Mouse (Mus musculus) liver, embryonic 15.5 days (tissue): ENCODE data around the gene Gatad2a. TPM values are rescaled to one million over a fixed set of nuclear protein-coding genes. Genes with fewer than 3 reads are reported as not detected.

Experiments used
- ATAC-seq: fragments of 200-750 bp; cut with Nextera tagmentation; 2 replicates; pipeline ENCODE4 v1.8.0; 2017; ENCODE audit warnings: moderate number of reproducible peaks, mild to moderate bottlenecking, moderate library complexity; ENCODE audit not compliant: insufficient read depth
- H3K27ac ChIP-seq: fragments of 300-500 bp; sonication (generic); replicated peaks from 2 replicates; pipeline ENCODE4 v1.5.1; 2015; ENCODE audit warnings: mild to moderate bottlenecking, inconsistent platforms
- H3K27me3 ChIP-seq: fragments of 300-500 bp; sonication (generic); 2 replicates; pipeline ENCODE4 v1.6.1; 2015; ENCODE audit warnings: mild to moderate bottlenecking, inconsistent platforms
- H3K36me3 ChIP-seq: fragments of 300-500 bp; sonication (generic); replicated peaks from 2 replicates; pipeline ENCODE4 v1.6.1; 2015; ENCODE audit warnings: moderate library complexity, mild to moderate bottlenecking, inconsistent platforms
- H3K4me1 ChIP-seq: fragments of 300-500 bp; sonication (generic); replicated peaks from 2 replicates; pipeline ENCODE4 v1.6.1; 2015; ENCODE audit warnings: inconsistent platforms
- H3K4me2 ChIP-seq: fragments of 300-500 bp; sonication (generic); 2 replicates; pipeline ENCODE4 v1.6.1; 2015; ENCODE audit warnings: moderate library complexity, mild to moderate bottlenecking, inconsistent platforms
- H3K4me3 ChIP-seq: fragments of 300-500 bp; sonication (generic); replicated peaks from 2 replicates; pipeline ENCODE4 v1.5.1; 2015; ENCODE audit warnings: mild to moderate bottlenecking, inconsistent platforms
- H3K9ac ChIP-seq: fragments of 300-500 bp; sonication (generic); 2 replicates; pipeline ENCODE4 v1.6.1; 2015; ENCODE audit warnings: moderate library complexity, mild to moderate bottlenecking, inconsistent platforms
- H3K9me3 ChIP-seq: fragments of 300-500 bp; sonication (generic); replicated peaks from 2 replicates; pipeline ENCODE4 v1.6.1; 2016; ENCODE audit warnings: inconsistent platforms
- WGBS: fragments of 180-500 bp; shearing (Covaris S2); methylation state at CpG from one replicate; pipeline ENCODE4 v1.1.7; 2015; ENCODE audit warnings: mixed read lengths; ENCODE audit not compliant: insufficient replicate concordance; 5-methylcytosine and 5-hydroxymethylcytosine counted together
- polyA plus RNA-seq: library from polyadenylated mRNA; unstranded; fragments of >200 nt; fragmentation: Nextera tagmentation; extraction: Ambion mirVana; gene quantifications from 2 replicates; pipeline ENCODE4 v1.2.1, GENCODE M21; 2015

Gatad2a gene
- 28.0 and 32.2 TPM in 2 replicates for polyA plus RNA-seq

DNA sequence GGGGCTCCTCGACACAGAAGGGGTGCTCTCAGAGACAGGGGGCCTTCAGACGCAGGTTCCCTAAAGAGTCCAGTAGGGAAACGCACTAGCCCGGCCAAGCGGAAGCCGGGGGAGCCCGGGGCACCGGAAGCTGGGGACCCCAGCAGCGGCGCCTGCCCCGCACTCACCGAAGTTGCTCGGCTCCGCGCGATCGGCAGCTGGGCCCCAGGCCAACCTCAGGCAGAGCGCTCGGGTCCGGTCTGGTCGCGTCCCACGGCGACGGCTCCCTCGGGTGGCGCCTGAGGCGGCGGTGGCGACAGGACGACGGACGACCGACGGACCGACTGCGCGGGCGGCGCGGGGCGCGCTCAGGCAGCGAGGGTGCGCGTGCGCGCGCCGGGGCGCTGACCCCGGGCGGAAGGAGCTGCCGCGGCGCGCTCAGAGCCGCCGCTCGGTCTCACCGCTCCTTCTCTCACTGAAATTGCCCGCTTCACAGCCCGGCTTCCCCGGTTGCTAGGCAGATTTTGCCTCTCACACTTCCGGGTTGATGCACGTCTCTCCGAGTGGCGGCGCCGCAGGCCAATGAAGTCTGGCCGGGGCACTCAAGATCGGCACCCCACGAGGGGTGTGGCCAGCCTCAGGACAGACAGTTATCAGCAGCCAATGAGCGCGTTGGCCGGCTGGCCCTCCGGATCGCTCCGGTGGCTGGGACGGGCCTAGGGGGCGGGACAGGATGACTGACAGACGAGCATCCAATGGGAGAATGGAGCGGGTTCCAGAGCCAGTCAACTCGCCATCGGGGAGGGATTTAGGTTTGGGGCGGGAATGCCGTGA lies at the start of gene Gatad2a:
Gene Gatad2a (minus strand): TSS at position 609 of the 813 bp plus-strand sequence.
- under 1% methylated on average over 87 of the region's 87 CpGs for WGBS
- peaks cover 44% of the 10 kb centered on the region for H3K4me1 ChIP-seq
- H3K4me3 ChIP-seq = peak within 1 kb of the TSS; percentile 86
- H3K9me3 ChIP-seq = no peaks in the 10 kb centered on the region
- H3K27ac ChIP-seq = peak within 1 kb of the TSS; percentile 96
- peak; percentile 96 for ATAC-seq
- peak within 1 kb of the TSS; percentile 92 for H3K9ac ChIP-seq
- H3K27me3 ChIP-seq = no peaks in the 10 kb centered on the region
- H3K4me2 ChIP-seq = peak within 1 kb of the TSS; percentile 96
- H3K36me3 ChIP-seq = peaks cover 14% of the 10 kb centered on the region

- no peak for ATAC-seq
- Histone ChIP-seq H3K36me3 (peaks cover 16% of the 10 kb centered on the region; the same call in 1 of the 2 replicates), H3K27me3 (no peaks in the 10 kb centered on the region), H3K27ac (no peak overlapping the region), H3K4me3 (peak overlapping the region; percentile 99), H3K9ac (peak overlapping the region; percentile 97; the same call in 1 of the 2 replicates), H3K4me1 (peaks cover 46% of the 10 kb centered on the region), H3K9me3 (no peaks in the 10 kb centered on the region), H3K4me2 (peak overlapping the region; percentile 94)
- WGBS = 71% methylated on average over 5 of the region's 5 CpGs
Observed at GRCm38 (mm10) chr8:70043996-70044395, 47.8 kb upstream of the Gatad2a start.

DNA sequence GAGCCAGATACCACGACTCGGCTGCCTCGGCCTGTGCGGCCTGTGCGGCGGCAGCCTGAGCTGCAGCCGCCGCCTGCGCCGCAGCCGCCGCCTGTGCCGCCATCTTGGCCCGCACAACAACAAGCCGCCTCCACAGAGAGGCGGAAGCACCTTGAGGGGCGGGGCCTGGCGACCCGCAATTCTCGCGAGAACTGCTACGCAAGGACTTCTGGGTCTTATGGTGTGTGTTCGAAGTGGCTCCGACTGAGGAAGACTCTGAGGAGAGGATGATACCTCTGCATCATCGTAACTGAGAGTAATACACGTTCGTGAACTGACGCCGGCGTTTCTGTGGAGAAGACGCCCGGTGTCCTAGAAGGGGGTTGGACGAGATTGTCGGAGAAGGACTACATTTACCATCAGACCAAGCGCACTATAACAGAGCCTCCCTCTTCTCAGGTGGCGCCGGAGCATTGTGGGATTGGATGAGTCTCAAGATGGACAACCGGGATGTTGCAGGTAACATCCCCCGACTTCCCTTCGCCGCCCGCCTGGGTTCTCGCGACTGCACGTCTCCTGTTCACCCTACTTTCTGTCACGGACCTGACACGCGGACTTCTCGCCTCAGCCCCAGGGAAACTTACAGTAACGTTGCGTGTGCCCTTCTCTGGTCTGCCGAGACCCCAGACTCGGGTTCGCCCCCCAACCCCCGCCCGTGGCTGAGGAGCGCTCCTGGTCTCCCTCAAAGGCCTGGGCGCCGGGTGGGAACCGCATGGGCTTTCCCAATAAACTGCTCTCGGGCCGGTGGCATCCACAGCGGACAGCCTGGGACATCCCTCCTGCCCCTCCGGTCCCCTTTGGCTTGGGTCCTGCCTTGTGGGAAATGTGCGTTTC lies 46.6 kb upstream of the Gatad2a start, which contains the start of the genes Mau2 and Sugp1:
Gene Mau2 (minus strand): TSS at position 152 of the 873 bp plus-strand sequence.
Gene Sugp1 (plus strand): TSS at position 231 of the 873 bp plus-strand sequence.
- H3K4me1 ChIP-seq = peaks cover 57% of the 10 kb centered on the region
- H3K36me3 ChIP-seq = 0 out of 2 replicates have a peak, but pooled peaks cover 8% of the 10 kb centered on the region
- H3K9ac ChIP-seq = peak within 1 kb of the TSS; percentile 97
- peak within 1 kb of the TSS; percentile 89 for H3K27ac ChIP-seq
- H3K27me3 ChIP-seq = no peaks in the 10 kb centered on the region
- ATAC-seq = peak; percentile 92
- WGBS = under 1% methylated on average over 65 of the region's 65 CpGs
- no peaks in the 10 kb centered on the region for H3K9me3 ChIP-seq
- H3K4me2 ChIP-seq = peak within 1 kb of the TSS; percentile 94
- H3K4me3 ChIP-seq = peak within 1 kb of the TSS; percentile 99

DNA sequence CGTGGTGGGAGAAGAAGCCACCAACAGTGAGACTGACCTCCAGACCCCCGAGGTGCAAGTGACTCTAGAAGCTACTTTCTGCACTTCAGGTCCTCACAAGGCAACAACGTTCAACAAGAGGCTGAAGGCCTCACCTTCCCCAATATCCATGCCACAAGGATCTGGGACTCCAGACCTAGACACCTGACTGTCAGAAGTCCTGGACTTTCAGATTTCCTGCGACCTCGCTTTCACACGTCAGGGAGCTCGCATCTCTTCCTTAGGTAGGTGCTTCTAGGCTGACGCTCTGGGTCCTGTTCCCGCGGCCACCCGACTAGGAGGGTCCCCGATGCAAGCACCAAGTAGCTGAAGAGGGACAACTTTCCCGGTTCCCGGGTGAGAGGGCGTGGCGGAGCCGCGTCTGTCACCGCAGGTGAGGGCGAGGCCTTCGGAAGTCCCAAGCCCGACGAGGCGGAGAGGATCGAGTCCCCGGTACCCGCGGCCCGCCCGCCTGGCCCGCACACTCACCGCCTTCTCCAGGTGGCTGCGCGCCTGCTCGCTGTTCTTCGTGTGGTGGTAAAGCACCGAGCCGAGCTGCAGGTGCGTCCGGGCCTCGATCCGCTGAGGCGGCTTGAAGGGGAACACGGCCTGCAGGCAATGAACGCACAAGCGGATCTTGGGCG lies 45.8 kb upstream of the Gatad2a start:
- H3K9ac ChIP-seq = peak overlapping the region; percentile 97
- WGBS = under 1% methylated on average over 47 of the region's 47 CpGs
- H3K9me3 ChIP-seq = no peaks in the 10 kb centered on the region
- peak; percentile 47 for ATAC-seq
- H3K36me3 ChIP-seq = peaks cover 13% of the 10 kb centered on the region; the same call in 1 of the 2 replicates
- H3K4me2 ChIP-seq = peak overlapping the region; percentile 94
- H3K4me1 ChIP-seq = peaks cover 65% of the 10 kb centered on the region
- peak overlapping the region; percentile 99 for H3K4me3 ChIP-seq
- peak overlapping the region; percentile 89 for H3K27ac ChIP-seq
- no peaks in the 10 kb centered on the region for H3K27me3 ChIP-seq

DNA sequence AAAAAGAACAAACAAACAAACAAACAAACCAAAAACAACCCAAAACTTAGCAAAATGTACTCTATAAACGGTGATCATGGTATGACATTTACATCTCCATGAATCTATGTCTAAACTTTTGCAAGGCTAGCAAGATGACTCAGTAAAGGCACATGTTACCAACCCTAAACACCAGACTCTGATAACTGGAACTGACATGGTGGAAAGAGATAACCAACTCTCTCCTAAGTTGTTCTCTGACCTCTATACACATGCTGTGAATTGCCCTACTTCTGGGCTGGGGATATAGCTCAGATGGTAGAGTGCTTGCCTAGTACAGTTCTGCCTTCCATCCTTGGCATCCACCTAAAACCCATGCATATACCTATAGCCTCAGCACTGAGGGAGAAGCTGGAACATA lies 41.8 kb upstream of the Gatad2a start:
- H3K36me3 ChIP-seq = peaks cover 37% of the 10 kb centered on the region
- H3K4me1 ChIP-seq = peaks cover 56% of the 10 kb centered on the region
- peak overlapping the region; percentile 81 for H3K27ac ChIP-seq
- ATAC-seq = peak; percentile 40
- H3K27me3 ChIP-seq = no peaks in the 10 kb centered on the region
- H3K9ac ChIP-seq = no peak overlapping the region
- 49% methylated on average over 1 of the region's 1 CpGs for WGBS
- peak overlapping the region; percentile 45 for H3K4me2 ChIP-seq
- no peak overlapping the region for H3K4me3 ChIP-seq
- H3K9me3 ChIP-seq = no peaks in the 10 kb centered on the region

- Histone ChIP-seq H3K27ac (no peak overlapping the region), H3K27me3 (no peaks in the 10 kb centered on the region), H3K4me1 (0 out of 2 replicates have a peak, but pooled peaks cover 2% of the 10 kb centered on the region), H3K36me3 (peaks cover 85% of the 10 kb centered on the region), H3K9me3 (no peaks in the 10 kb centered on the region), H3K4me2 (no peak overlapping the region), H3K4me3 (no peak overlapping the region), H3K9ac (no peak overlapping the region)
- no peak for ATAC-seq
- WGBS = 88% methylated on average over 1 of the region's 1 CpGs
Observed at GRCm38 (mm10) chr8:70030255-70030654, 34.1 kb upstream of the Gatad2a start.

DNA sequence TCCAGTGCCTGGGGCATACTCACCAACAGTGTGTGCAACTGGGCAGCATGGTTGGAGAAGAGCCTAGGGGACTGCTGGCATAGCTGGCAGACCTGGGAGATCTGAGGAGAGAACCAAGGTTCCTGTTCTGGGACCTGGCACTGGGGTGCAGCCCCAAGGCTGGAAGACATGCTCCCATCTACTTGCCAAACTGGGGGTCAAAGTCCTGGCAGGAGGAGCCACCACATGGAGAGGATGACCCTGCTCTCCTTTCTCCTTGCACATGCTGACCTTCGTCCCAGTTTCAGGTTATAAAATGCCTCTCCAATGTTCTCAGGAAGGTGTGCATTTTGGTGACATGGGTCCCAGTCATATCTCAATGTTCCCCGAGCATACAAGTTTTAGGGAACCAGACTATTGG lies 30.0 kb upstream of the Gatad2a start:
- Histone ChIP-seq H3K36me3 (peaks cover 100% of the 10 kb centered on the region), H3K27me3 (no peaks in the 10 kb centered on the region), H3K9me3 (no peaks in the 10 kb centered on the region), H3K4me2 (no peak overlapping the region), H3K9ac (no peak overlapping the region), H3K27ac (no peak overlapping the region), H3K4me1 (0 out of 2 replicates have a peak, but pooled peaks cover 2% of the 10 kb centered on the region), H3K4me3 (no peak overlapping the region)
- ATAC-seq = no peak
- WGBS = 79% methylated on average over 2 of the region's 2 CpGs

GRCm38 (mm10) chr8:70023596-70023995 lies 27.4 kb upstream of the Gatad2a start:
- no peaks in the 10 kb centered on the region for H3K27me3 ChIP-seq
- H3K4me3 ChIP-seq = no peak overlapping the region
- no peak overlapping the region for H3K4me2 ChIP-seq
- H3K9me3 ChIP-seq = no peaks in the 10 kb centered on the region
- no peak overlapping the region for H3K27ac ChIP-seq
- H3K4me1 ChIP-seq = 0 out of 2 replicates have a peak, but pooled peaks cover 2% of the 10 kb centered on the region
- ATAC-seq = no peak
- no peak overlapping the region for H3K9ac ChIP-seq
- 68% methylated on average over 8 of the region's 8 CpGs for WGBS
- H3K36me3 ChIP-seq = peaks cover 100% of the 10 kb centered on the region

GRCm38 (mm10) chr8:70015017-70015416 lies 18.8 kb upstream of the Gatad2a start:
- H3K9me3 ChIP-seq = no peaks in the 10 kb centered on the region
- H3K4me2 ChIP-seq = no peak overlapping the region
- no peak overlapping the region for H3K4me3 ChIP-seq
- peaks cover 39% of the 10 kb centered on the region for H3K36me3 ChIP-seq
- WGBS = 53% methylated on average over 1 of the region's 1 CpGs
- no peaks in the 10 kb centered on the region for H3K4me1 ChIP-seq
- no peak overlapping the region for H3K27ac ChIP-seq
- H3K27me3 ChIP-seq = no peaks in the 10 kb centered on the region
- H3K9ac ChIP-seq = no peak overlapping the region
- ATAC-seq = no peak

GRCm38 (mm10) chr8:70012763-70013162 lies 16.6 kb upstream of the Gatad2a start:
- no peak for ATAC-seq

More at GRCm38 (mm10) chr8:70012763-70013162, 16.6 kb upstream of the Gatad2a start:
- Histone ChIP-seq H3K4me2 (no peak overlapping the region), H3K9me3 (no peaks in the 10 kb centered on the region), H3K4me1 (peaks cover 4% of the 10 kb centered on the region; the same call in 1 of the 2 replicates), H3K4me3 (no peak overlapping the region), H3K9ac (no peak overlapping the region), H3K27ac (no peak overlapping the region), H3K36me3 (peaks cover 16% of the 10 kb centered on the region), H3K27me3 (no peaks in the 10 kb centered on the region)
- 69% methylated on average over 1 of the region's 1 CpGs for WGBS
